Mouse (Mus musculus) neural tube, embryonic 10.5 days (tissue): Measurements from ENCODE around the gene Alpk1.
"Not testable (repeated sequence)": the region's sequence is repeated elsewhere in the genome, so short reads cannot be mapped to it uniquely, and the experiment has no call there.

Source experiments
- DNase-seq: peaks from one replicate; pipeline ENCODE4 v3.0.0-alpha.2; 2017; ENCODE audit warnings: low spot score; ENCODE audit errors: extremely low spot score

Gene Alpk1

GRCm38 (mm10) chr3:127790234-127791055, 10.1 kb upstream of the Alpk1 start:
- peak; percentile 64 for DNase-seq

DNA sequence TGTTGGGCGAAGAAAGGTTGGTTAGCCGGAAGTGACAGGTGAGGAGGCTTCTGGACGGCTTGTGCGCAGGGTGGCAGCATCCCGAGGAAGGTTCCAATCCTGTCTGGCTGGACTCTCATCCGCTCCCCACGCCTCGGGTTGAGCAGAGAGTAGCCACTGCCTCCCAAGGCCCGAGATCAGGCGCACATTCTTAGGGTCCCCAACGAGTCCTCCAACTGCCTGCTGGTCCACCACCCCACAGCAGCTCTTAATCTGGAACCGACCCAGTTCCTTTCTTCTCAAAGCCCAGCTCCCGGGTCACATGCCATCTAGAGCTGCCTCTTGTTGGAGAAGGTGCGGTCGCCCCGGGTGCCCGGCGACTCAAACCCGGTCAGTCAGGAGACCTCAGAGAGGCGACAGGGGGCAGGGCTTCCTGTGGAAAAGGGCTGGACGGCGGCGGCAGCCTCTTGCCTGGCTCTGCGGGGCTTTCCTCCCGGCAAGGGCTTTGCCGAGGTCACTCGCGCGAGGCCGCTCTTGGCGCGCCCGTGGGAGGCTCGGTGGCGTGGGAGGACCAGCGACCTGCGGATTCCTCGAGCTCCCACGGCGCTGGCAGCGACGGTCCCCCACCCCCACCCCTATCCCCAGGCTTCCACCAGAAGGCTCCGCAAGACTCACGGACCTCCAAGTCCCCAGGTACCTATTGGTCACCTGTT, 9.3 kb upstream of the Alpk1 start, which contains the start of gene Tifa:
Tifa (plus strand) TSS at position 306 of the 692 bp plus-strand sequence.
- DNase-seq, result peak; percentile 75

DNA sequence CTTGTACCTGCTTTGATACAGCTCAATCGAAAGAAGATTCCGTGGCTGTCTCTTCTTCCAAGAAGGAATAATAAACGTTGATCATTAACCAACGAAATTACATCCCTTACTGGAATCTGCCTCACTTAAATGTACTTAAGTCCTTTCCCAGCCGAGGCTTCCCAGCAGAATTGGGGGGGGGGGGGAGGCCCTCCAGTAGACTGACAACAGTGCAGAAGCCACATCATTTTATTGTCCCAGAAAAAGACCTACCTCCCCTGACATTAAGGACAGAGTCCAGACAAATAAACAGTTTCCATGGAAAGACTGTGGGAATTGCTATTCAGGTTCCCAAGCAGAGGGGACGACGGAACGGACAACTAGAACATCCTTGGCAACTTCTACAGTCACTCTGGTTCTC, 8.6 kb upstream of the Alpk1 start:
- DNase-seq, result no peak

DNA sequence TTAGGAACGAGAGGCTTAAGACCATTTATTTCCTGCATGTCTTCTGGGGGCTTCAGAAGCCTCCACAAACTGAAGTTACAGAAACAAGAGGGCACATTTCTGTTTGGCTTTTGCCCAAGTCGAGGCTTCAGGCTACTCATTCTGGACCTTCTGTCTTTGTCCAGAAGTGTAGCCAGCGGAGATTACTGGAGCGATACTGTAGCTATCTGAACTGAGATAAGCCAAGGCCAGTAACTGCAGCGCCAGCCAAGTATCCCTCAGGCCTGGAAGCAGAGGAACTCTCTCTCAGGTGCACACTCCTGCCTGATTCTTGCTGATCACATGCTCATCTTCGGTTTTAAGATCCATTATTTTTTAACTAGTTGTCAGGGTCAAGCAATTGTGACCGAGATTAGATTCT, 7.7 kb upstream of the Alpk1 start:
- no peak for DNase-seq

DNA sequence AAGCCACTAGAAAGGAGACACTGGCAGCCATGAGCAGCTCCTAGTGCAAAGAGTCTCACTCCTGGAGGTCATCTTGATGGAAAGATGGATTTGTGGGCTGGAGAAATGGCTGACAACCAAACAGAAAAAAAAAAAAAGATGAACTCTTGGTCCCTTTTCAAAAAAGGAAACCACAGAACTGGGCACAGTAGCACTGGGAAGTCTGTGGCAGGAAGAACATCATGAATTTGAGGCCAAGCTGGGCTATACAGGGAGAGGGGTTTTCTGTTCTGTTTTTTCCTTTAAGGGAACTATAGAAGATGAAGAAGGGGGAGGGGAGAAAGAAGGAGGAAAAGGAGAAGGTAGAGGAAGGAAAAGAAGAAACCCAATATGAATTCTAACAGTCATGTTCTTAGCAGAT, 6.7 kb upstream of the Alpk1 start:
- DNase-seq, result no peak

DNA sequence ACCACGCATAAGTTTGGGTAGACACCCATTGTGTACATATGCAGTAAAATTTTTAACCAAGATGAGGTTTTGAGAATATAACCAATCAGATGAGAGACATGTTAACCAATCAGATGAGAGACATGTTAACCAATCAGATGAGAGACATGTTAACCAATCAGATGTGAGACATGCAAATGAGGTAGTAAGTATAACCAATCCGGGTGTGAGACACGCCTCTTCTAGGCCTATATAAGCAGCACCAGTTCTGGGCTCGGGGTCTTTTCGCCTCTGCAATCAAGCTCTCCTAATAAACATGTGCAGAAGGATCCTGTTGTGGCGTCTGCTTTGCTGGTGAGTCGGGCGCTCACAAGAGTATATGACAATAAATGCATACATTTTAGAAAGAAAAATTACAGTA, 3.4 kb upstream of the Alpk1 start:
- not testable (repeated sequence) for DNase-seq

GRCm38 (mm10) chr3:127782921-127783320, 2.6 kb upstream of the Alpk1 start:
- no peak for DNase-seq

DNA sequence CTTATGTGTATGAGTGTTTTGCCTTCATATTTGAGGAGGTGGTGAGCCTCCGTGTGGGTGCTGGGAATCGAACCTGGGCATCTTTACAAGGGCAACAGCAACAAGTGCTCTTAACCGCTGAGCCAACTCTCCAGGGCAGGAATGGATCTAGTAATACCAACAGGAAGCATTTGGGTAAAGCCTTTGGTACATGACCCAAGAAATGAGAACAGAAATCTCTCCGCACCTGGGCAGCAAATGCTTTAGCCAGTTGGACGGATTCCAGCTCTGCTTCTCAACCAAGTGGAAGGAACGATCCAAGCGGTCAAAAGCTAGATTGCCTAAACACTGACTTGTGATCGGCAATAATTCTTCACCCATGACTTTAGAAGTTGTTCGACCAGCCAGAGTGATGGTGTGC, 594 bp upstream of the Alpk1 start:
- no peak for DNase-seq

- no peak for DNase-seq
Measured at GRCm38 (mm10) chr3:127769146-127769545, 11.2 kb downstream of the Alpk1 start.

GRCm38 (mm10) chr3:127765971-127766370, 14.4 kb downstream of the Alpk1 start:
- no peak for DNase-seq

DNA sequence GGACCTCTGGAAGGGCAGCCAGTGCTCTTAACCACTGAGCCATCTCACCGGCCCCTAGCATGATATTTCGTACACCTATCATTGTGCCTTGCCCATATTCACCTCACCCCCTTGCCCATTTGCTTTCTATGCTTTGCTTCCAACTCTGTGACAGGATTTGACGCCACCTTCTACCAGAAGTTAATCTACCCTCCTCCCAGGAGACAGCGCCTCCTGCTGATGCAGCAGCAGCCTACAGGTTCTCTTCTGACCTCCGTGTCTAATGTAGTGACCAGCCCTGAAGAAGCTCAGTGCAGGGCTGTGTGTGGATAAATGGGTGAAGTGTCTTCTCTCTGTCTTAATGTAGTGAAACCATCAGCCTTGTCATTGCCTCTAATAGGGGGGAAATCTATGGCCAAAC, 15.8 kb downstream of the Alpk1 start:
- no peak for DNase-seq

- peak; percentile 64 for DNase-seq
Measured at GRCm38 (mm10) chr3:127763076-127763612, 17.2 kb downstream of the Alpk1 start.

DNA sequence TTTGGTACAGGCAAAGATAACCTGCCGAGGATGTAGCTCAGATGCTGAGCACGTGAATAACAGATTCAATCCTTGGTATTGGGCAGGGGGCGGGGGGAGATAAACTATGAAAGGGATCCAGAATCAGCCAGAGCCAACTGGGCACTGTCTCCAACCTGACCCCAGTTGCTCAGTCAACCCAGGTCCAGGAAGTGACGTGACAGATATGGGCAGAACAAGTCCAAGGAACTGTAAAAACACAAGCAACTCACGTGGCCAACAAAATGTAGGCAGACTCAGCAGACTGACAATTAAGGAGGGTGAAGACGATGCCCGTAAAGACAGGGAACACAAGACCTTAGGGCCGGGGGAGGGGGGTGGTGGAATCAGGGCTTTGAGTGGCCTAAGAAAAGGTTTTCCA, 17.9 kb downstream of the Alpk1 start:
- DNase-seq, result no peak

- no peak for DNase-seq
Measured at GRCm38 (mm10) chr3:127759212-127759611, 21.1 kb downstream of the Alpk1 start.

DNA sequence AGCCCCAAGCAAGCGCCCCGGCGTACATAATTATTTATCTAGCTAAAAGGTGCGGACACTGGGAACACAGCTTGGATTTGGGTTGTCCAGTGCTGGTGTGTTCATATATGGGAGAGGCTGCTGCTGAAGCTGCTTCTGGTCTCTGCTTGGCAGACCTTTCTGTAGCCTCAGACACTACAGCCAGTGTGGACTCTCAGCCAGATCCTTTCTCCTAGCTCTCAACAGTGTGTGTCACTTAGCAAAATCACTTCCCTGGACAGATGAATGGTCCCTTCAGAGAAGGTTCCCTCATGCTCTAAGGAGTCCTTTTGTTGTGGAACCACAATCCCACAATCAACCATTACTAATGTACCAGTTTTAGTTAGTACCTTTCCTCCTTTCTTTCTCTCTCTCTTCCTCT, 21.5 kb downstream of the Alpk1 start:
- no peak for DNase-seq

GRCm38 (mm10) chr3:127757886-127758301, 22.4 kb downstream of the Alpk1 start:
- DNase-seq, result no peak

GRCm38 (mm10) chr3:127756458-127756857, 23.9 kb downstream of the Alpk1 start:
- no peak for DNase-seq

DNA sequence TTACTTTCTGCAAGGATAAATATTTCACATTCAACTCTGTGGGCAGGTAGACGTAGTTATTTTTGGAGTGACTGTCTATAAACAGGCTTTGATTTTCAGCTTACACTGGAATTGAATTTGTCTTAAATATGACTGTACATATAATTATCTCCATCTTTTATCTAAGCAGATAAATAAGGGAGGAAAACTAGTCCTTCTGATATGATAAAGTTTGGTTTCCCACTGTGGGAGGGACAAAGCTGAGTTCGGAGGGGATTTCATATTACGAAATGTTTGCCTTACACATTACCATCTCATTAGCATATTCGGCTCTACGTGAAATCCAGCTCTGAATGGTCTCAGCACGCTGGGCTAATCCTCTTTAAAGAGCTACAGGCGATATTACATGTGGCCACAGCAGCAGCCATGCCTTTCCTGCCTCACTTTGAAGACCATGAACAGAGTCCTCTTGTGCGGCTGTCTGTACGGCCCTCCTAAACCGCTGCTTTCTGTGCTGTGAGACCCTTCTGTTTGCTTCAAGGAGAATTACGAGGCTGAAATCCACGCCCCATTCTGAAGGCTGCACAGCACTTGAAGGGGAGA, 30.3 kb downstream of the Alpk1 start:
- DNase-seq, result peak; percentile 45

GRCm38 (mm10) chr3:127749266-127749665, 31.1 kb downstream of the Alpk1 start:
- peak; percentile 61 for DNase-seq

DNA sequence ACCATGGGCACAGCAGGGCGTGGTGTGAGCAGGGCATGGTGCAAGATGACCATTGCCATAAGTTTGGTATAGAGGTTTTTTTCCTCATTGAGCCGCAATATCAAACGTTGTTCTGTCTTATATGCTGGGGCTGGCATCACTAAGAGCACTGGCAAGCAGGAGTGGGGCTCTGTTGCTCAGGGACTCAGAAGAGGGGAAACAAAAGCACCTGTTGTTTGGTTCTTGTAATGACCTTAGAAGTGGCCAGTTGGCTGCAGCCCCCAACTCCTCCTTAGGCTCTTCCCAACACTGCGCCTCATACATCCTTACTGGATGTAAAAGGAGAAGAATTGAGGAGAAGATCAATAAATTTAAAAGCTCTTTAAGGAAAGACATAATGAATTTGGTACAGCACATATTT, 31.7 kb downstream of the Alpk1 start:
- DNase-seq, result no peak

- DNase-seq, result peak; percentile 49
Measured at GRCm38 (mm10) chr3:127745911-127746640, 34.3 kb downstream of the Alpk1 start.
